Mouse (Mus musculus) heart, postnatal 25 days (tissue): ENCODE measurements at regions not wholly inside any gene's neighbourhood (a gene's known extent, or its start where the extent isn't known, plus 50 kb on each side); places are given as distances from the start of the nearest gene placed in this dataset.

Experiments
- DNase-seq: peaks from one replicate; pipeline ENCODE4 v3.0.0; 2022; ENCODE audit warnings: low spot score
- intact Hi-C: fragments of 180-260 bp; cut with DNase I; formaldehyde crosslinking; loops from one replicate; pipeline ENCODE4 v1.15.1; 2025

DNA sequence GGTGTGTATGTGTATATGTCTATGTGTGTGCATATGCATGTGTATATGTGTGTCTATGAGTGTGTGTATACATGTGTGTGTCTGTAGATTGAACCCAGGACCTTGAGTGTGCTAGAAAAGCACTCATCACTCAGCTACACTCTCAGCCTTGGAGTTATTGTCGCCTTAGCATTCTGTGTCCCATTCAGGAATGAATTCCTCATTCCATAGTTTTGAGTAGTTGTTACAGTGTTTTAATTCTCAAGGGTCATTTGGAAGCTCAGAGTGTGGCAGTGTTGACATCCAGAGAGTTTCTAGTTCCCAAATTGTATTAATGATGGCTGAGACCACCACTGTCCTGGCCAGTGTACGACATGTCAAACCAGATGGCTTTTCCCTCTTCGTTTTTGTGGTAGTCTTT lies 53.4 kb upstream of the Gm9887 start:
- intact Hi-C loops: no loop called here
- DNase-seq: no peak

DNA sequence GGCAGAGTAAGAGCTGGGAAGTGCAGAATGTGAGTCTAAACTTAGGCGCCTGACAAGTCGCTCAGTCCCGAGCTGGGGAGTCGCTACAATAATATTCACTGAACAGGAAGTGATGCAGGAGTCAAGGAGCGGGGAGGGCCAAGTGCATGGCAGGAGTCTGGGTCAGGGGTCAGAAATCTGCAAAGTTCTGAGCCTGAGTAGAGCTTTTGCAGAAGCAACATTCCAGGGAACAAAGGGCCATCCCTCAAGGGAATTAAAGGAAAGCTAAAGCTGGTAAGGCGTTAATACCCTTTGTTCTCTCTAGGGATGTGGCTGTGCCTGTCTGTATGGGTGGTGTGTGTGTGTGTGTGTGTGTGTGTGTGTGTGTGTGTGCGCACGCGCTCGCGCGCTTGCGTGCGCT lies 52.7 kb upstream of the Gm9887 start:
- no peak for DNase-seq
- intact Hi-C loops: no loop called here
